Mouse (Mus musculus) testis, adult 2 months (tissue): ENCODE measurements around the gene Tada2b.

Source experiments
- CTCF ChIP-seq: fragments of 200-500 bp; IDR thresholded peaks from 2 replicates; pipeline ENCODE4 v1.5.1; 2012; ENCODE audit warnings: low read depth, mild to moderate bottlenecking, inconsistent platforms, low read length, moderate library complexity; ENCODE audit not compliant: control insufficient read depth, insufficient read depth, insufficient replicate concordance
- POLR2A ChIP-seq: fragments of 200-500 bp; IDR thresholded peaks from 2 replicates; pipeline ENCODE4 v1.6.1; 2012; ENCODE audit warnings: low read depth, mild to moderate bottlenecking, inconsistent platforms, low read length, moderate library complexity; ENCODE audit not compliant: control insufficient read depth

- TF ChIP-seq POLR2A (no peak), CTCF (peak; percentile 60; the same call in 1 of the 2 replicates)
Measured at GRCm38 (mm10) chr5:36462810-36463209, 21.3 kb downstream of the Tada2b start.
